Mouse (Mus musculus): ENCODE data around the gene Rfx4.

Gene Rfx4

DNA sequence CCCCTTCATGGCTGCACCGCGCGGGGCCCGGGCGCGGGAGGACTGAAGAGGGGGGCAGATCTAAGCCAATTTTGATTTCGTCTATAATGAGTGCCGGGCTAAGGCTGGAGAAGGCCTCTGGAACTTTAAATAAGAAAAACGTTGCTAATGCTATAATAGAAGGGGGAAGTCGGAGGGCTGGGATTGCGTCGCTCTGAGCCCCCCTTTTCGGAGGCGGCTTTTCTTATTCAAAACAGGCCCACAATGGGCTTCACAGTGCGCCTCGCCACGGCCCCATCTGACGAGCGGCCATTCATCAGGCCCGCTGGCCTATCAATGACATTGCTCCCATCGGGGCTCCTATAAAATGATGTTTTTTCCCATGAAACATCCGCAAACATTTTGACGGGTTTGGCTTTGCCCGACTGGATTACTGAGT, at the start of gene Rfx4:
Gene Rfx4 (plus strand): TSS at position 277 of the 418 bp plus-strand sequence.
- no peak for DNase-seq (ENCODE audit: low spot score)

DNA sequence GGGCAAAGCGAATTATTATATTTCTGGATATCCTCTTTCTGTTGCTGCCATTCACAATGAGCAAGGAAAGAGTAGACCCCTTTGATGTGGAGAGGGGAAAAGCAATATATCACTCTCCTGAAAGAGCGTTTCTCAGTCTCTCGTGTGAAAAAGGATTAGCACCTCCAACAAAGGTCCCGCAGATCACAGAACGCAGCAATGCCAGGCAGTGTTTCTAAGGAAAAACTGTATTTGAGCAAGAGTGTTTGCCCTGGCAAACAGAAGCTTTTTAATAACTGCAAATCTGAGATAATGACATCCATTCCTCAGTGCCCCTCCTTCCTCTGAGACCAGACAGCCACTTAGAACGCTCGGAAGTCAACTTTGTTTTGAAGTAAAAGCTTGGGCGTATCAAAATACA, 49.3 kb upstream of the Rfx4 start:
- no peak for DNase-seq (ENCODE audit: low spot score)

DNA sequence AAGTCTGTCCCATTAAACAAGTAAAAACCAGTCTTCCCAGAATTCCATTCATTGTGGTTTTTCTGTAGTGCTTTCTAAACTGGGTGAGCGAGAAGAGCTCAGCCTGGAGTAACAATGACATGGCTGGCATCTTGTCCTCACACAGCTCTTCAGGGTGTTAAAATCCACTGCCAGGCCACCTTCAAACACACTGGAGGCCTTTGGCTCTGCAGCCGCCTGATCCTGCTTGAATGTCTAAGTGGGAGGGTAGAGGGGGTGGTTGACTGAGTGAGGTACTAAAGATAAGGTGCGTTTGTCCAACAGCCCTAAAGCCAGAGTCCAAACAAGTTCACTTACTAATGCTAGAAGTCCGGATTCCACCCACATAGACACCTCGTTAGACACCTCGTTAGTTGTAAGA, 48.6 kb upstream of the Rfx4 start:
- DNase-seq (ENCODE audit: low spot score) = no peak

DNA sequence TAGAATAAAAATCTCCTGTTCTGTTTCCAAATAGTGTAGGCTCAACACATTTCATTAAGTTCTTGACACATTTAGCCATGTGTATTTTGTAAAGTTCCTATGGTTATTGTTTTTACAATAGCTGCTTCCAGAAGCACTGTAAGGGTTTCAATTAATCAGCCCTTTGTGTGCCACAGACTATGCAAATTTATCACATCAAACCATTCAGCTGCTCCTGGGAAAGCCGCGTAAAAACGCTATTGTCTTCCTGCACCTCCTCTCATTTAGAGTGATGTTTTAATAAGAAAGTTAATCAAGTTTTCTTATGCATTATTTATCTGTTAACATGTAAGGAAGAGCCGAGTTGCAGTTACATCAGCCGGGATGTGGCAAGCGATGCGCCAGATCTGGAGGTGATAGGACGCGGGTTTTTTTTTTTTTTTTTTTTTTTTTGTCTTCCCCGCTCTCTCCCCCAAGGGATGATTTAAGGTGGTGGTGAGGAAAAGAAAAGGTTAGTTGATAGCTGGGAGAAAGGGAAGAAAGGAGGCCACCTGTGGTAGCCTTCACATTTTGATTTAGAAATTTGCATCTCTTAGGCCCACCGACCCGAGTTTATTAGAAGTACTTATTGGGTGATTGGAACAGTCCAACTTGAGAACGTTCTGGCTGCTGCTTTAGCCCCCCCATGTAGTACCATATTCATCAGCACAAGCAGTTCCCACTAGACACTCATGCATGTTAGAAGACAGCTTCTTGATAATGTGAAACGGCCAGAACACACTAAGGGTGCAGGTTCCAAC, 47.9 kb upstream of the Rfx4 start:
- DNase-seq (ENCODE audit: low spot score) = no peak

DNA sequence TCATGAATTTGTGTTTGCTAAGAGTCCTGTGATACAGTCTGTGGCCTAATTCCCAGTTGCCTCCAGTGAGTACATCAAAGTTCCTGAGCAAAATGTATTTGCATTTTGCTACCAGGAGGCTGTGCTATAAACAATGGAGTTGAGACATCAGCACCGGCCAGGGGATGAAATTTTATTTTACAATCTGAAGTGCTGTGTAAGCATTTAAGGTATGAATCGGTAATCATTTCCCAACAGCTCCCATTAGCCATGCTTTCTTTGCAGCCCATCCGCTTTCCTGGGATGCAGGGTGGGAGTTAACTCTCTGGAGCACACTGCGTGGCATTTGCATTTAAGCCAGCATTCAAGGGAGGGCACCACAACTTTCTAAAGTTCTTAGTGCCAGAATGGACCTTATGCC, 45.7 kb upstream of the Rfx4 start:
- DNase-seq (ENCODE audit: low spot score) = no peak

DNA sequence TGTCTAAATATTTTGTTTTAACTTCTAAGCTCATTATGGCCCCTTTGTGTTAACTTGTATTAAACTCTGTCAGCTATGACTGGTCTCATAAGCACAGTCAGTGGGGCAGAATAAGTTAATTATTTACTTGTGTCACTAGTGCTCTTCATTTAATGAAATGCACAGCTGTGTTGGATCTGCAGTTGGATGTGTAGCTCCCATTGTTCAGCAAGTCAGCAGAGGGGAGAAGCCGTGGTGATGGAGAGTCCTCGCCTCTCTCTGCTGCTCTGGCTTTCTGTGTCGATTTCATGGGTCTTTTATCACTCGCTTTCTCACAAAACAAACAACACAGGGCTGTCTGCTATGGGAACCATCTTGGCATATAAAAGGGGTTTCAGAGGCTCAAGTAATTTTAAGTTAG, 45.0 kb upstream of the Rfx4 start:
- no peak for DNase-seq (ENCODE audit: low spot score)

DNA sequence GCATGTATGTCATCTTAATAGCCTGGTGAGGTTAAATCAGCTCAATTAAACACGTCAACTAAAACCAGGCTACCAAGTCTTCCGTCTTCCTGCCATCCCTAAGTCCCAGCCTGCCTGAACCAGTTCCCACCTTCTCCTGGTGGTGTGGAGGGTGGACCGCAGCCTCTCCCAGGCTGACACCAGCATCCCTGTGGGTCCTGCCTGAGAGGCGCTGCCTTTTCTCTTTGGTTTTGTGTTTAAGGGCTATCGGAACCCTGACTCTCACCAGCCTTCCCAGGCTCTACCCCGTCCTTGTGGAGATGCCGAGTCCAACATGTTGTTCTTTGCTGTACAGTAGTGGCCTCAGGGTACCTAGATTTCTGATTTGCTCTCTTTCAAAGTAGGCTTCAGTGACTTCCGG, 44.4 kb upstream of the Rfx4 start:
- no peak for DNase-seq (ENCODE audit: low spot score)

DNA sequence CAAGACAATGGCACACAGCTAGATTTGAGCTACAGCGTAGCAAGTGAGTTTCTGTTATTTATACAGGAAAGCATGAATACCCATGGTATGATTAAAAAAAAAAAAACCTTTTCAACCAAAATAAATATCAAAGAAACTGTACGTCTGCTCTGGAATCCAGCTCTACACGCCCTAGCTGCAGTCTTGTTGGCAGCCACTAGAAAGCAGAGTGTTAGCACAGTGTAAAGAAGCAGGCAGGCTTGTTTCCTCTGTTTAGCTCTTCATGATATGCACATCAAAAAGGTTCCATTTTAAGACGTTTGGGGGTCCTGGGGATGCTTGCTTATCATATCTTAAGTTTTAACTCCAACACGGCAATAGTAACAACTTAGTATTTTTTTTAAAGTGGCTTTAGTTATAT, 43.9 kb upstream of the Rfx4 start:
- DNase-seq (ENCODE audit: low spot score) = no peak

DNA sequence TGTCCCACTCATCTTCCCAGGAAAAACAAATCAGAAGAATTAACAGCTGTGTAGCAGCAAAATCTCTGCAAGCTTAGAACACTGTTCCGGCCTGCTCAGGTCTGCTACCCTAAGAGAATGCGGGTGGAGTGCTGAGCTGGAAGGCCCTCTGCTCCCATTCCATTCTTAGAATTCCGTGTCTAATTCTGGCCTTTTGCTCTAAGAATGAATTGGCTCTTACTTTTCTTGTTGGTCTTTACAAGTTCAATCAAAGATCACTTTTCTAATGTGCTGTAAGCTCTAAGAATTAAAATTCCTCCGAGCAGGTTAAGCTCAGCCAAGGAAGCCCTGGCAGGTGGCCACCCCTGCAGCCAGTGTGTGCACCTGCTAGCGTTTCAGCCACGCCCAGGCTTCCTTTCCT, 43.3 kb upstream of the Rfx4 start:
- DNase-seq (ENCODE audit: low spot score) = peak; percentile 53

DNA sequence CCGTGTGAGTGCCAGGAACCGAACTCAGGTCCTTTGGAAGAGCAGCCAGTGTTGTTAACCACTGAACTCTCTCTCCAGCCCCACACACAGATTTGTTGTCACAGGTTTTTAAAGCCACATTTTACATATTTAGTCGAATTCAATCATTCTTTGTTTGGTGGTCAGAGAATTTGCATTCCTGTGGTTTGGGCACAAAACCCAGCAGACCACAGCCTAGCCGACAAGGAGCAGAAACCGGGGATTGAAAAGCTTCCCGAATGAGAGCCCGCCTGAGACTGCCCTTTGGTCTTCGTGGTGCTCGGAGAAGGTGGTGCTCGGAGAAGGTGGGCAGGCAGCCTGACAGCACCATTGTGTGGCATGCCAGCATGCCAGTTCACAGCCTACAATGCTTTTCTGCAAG, 42.8 kb upstream of the Rfx4 start:
- no peak for DNase-seq (ENCODE audit: low spot score)

DNA sequence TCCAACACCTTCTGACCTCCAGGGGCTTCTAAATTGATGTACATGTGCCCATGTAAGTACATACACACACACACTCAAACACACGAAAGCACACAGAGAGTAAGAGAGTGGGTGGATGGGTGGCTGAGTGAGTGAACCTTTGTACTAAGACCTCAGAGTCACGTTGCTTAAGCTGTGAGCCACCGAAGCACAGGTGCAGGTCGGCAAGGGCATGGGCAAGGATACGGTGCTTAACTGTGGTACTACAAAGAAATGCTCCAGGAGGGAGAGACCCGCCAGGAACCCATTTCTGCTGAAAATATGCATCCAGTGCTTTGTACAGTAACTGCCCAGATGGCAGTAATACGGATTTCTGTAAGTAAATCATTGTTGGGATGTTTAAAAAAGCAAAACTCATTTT, 40.2 kb upstream of the Rfx4 start:
- no peak for DNase-seq (ENCODE audit: low spot score)

DNA sequence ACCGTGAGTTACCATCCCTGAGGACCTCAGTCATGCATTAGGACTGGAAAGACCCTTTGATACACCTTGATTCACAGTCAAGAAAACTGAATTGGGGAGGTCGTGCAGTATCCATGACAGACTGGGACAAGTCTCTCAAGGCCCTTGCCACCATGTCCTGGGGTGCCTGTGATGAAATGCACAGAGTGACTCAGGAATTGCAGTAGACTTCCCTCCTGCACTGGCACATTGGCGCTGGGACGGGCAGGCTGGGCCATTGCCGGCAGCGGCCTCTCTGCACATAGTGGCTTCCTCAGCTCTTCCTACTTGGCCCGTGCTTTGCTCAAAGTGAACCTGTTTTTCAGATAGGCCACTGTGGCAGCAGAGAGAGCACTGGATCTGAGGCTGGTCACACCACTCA, 39.3 kb upstream of the Rfx4 start:
- no peak for DNase-seq (ENCODE audit: low spot score)

DNA sequence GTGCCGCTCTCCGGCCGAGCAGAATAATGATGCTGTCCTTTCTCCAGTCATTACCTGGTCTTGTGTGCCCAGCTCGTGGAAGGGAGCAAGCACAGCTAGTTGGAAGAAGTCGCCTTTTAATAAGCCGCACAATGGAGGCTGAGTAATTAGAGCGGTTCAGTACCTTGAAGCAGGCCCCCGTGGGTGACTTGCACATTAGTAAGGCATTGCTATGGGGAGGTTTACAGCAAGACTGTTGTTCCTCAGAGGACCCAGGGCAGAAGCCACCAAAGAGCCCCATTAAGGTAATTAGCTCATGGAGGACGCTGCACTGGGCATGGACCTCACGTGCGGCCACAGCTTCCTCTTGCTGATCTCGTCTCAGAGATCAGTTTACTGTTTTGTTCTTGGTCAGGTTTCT, 33.2 kb upstream of the Rfx4 start:
- no peak for DNase-seq (ENCODE audit: low spot score)

DNA sequence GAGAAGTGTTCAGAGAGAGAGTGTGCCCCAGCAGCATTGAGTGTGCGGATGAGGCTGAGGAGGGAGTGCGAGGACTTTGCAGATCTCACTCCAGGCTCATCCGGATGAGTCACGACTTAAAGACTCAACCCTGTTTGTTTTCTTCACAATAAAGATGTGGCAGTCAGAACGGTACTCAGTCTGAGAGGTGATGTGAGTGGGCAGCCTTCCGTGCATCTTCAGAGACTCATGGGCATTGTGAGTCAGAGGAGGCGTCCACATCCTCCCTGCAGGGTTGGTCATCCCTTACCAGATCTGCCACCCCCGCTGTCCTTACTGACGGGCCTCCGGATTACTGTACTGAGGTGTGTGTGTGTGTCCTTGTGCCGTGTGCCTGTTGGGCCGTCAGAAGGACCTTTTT, 28.9 kb upstream of the Rfx4 start:
- DNase-seq (ENCODE audit: low spot score) = no peak

DNA sequence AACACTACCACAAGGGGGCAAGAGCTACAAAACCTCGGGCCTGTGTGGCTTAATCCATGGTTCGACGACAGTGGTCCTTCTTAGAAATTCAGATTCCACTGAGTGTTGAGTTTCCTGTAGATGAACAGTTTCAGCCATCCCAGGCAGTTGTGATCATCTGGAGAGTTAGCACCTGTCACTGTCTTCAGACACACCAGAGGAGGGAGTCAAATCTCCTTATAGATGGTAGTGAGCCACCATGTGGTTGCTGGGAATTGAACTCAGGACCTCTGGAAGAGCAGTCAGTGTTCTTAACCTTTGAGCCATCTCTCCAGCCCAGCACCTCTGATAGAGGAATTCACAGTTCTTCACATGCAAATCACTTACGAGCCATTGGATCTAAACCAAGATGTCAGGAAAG, 28.1 kb upstream of the Rfx4 start:
- DNase-seq (ENCODE audit: low spot score) = no peak

DNA sequence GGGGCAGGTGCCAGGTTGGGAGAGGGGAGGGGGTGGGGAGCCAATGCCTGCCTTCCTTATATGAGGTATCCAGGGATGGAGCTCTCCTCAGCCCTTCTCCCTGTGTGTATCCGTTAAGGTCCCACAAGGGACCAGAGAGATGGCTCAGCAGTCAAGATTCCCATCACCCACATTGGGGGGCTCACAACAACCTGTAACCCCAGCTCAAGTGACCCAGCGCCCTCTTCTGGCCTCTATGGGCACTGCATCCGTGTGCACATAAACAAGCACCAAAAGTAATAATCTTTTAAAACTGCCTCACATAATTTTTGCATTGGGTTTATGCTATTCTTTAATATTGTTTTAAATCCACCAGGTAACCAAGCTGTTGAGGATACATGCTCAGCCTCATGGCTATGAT, 25.8 kb upstream of the Rfx4 start:
- DNase-seq (ENCODE audit: low spot score) = no peak

DNA sequence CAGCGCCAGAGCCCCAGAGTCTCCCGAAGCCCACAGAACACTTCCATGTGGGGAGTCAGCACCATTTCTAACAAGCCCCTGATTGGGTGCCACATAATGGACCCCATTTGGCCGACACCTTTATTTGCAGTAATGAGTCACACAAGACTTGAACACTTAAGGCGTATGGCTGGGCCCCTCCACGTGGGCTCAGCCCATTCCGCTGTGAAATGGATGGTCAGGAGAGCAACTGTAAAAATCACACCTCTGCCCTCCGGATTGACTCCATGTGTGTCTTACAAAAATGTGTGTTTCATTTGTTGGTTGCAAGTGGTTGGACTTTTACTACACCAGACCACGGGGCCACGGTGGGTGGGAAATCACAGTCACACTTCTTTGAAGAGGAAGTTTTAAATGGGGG, 24.9 kb upstream of the Rfx4 start:
- no peak for DNase-seq (ENCODE audit: low spot score)

DNA sequence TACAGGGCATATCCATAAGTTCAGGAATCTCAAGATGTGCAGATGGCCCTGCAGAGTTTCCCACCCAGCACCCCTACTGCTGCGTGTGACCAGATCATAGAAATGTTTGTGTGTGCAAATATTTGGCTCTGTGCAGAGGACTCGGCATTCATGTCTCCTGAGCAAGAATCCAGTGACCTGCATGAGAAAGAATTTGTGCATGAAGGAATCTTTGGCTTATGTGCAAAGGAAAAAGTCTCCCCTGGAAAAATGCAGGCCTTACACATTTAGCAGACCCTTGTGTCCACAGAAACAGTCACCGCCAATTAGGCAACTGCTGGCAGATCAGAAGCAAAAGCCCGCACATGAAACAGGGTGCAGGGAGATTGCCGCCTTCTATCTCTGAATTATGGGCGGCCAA, 22.4 kb upstream of the Rfx4 start:
- DNase-seq (ENCODE audit: low spot score) = no peak

DNA sequence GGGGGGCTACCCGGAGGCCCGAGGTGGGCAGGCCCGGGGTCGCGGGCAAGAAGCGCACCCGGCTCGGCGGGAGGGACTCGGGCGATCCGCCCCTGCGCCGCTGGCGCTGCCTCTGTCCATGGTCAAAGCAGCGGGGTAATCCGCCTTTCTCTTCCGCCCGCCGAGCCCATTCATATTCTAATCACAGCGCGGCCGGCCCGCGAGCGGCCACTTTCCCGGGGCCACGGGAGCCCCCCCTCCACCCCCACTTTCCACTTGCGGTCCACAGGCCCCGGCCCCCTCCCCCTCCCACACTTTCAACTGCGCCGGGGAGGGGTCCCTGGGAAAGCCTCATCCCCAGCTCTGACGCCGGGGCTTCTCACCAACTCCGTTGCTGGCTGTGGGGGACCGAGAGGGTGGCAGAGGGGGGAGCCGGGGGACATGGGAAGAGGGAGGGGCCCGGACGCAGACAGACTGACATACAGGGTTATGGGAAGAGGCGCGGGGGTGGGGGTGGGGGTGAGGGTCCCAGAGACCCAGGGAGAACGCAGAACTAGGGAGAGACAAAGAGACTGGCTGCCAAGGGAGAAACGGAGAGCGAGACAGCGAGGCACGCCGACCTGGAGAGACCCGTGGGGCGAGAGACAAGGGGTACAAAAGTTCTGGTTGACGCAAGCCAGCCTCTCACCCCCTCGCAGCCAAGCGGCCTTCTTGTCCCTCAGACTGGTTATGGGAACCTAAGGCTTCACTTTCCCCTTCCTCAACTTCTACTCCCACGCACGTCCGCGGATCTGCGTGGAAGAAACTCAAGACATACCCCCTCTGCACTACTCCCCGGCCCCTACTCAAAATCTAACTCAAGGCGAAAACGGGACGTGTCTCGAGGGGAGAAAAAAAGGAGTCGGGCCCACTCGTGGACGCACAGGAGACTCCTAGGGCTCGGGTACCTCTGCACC, 744 bp upstream of the Rfx4 start:
- no peak for DNase-seq (ENCODE audit: low spot score)

DNA sequence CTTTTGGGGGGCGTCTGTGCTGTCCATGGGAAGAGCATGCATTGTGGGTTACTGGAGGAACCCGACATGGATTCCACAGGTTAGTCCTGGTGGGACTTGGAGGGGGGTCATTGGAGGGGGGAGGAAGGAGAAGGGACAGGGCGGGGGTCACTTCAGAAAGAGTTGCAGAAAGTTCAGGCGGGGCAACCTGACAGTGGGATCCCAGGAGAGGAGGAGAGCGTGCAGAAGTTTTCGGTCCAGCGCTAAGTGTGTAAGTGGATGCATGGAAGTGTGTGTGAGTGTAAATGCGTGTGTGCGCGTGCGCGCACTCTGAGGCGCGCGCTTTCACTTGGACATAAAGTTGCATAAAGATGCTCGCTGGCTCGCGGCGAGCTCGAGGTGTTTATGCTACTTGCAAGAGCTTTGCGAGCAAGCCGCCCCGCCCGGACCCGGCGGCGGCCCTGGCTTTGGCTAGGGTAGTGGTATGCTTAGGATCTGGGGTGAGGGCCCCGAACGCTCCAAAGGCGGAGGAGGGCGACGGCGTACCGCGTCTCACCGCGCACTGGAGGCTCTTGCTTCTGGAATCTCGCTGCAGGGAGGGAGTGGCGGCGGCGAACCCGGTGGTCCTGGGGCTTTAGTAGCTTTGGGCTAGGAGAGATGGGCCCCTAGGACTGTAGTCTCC, 703 bp downstream of the Rfx4 start:
- DNase-seq (ENCODE audit: low spot score) = no peak

DNA sequence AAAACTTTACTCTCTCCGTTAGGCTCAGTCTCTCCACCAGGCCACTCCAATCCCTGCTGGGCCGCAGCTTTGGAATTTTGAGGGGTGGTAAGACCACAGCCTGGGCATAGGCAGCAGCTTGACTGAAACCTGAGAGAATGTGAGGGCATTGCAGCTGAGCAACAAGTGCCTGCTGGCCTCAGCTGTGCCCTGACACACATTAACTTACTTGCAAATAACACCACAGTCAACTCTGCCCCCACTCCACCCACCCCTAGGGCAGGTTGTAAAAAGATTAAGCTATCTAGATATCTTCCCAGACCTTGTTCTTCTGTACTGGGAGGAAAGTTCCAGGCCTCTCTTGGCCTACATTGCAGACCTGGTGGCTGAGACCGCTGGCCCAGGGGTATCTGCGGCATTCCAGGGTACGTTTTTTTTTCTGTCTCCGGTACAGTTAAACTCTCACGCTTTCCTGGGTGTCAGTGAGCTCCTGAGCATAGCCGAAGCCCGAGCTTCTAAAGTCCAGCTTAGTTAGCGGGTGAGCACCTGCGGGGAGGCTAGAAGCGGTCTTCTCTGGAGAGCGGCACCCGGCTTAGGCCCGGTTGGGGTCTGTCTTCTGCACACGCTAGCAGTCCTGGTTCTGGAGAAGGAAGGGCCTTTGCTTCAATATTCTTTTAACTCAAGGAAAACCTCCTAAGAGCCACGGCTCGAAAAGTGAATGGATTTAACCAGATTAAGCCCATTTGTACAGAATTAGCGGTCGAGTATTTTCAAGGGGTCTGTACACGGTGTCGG, 1.8 kb downstream of the Rfx4 start:
- no peak for DNase-seq (ENCODE audit: low spot score)

DNA sequence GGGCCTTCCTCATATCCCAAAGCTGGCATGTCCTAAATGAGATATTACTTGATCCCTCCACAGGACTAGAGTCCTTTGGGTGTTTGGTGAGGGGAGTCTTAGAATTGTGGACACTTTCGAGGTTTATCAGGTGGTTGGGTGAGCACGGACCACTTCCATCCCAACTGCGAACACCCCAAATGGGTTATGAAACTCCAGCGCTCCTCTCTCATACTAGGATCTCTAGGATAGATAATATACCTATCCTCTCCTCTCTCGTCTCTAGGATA, 2.3 kb downstream of the Rfx4 start:
- DNase-seq (ENCODE audit: low spot score) = no peak
